ENCODE assay signal across 24 mouse cellular contexts in genomic region chr9:62998561-62998960, GRCm38 (mm10). TPM values are rescaled to one million over a fixed set of nuclear protein-coding genes. Genes with fewer than 3 reads are reported as not detected.
A peak's percentile ranks its signal among the peaks of the same experiment; 100 is the strongest.
DNase-seq lines count a peak whose midpoint lies in the region; ATAC-seq and TF ChIP-seq lines count a peak whose summit lies in the region.
"Had no signal": no experiment of that assay in that cellular context is flagged by ENCODE, and none has a peak within 500 bp of the region (broad histone marks: within the 10 kb centered on the region; RNA-seq: fewer than 3 reads in every experiment).

No protein-coding gene starts in this region.

- TF ChIP-seq POLR2A in bone marrow macrophage, adult 2 months (IDR thresholded peaks at IDR 0.05; ENCODE audit: borderline replicate concordance, low read depth, low read length), result no peak

- H3K36me3 ChIP-seq in kidney, postnatal 0 days (ENCODE audit: insufficient read depth, low read length), result no peaks in the 10 kb centered on the region
- H3K36me3 ChIP-seq: embryonic facial prominence, embryonic 12.5 days; limb, embryonic 13.5 days had no signal

- WGBS in kidney, postnatal 0 days, result 5% methylated on average over 3 of the region's 3 CpGs

- peak; percentile 15 to 46 for DNase-seq in adrenal gland, adult (ENCODE audit: inconsistent age in 2 of 2, low spot score in 1 of 2)
- DNase-seq in adrenal gland, adult 8-10 months, result no peak
- DNase-seq in gastrocnemius, postnatal 14 days, result peak; percentile 7
- no peak for DNase-seq in gastrocnemius, postnatal 4 days (ENCODE audit: low spot score in 2 of 2)
- peak; percentile 12 for DNase-seq in kidney, postnatal 0 days (ENCODE audit: low spot score)
- DNase-seq in kidney, postnatal 14 days, result no peak
- DNase-seq: cerebellum, adult 11 months; cerebellum, adult 9-10 months; embryo, embryonic 11 days; lung, embryonic 14.5 days; lung, postnatal 14 days; midbrain, embryonic 14.5 days; right cerebral cortex, postnatal 14 days; thymus, postnatal 14 days had no signal

- no peaks in the 10 kb centered on the region for H3K4me1 ChIP-seq in kidney, postnatal 0 days (replicated peaks; ENCODE audit: insufficient read depth, low read length)
- peaks cover 22% of the 10 kb centered on the region for H3K4me1 ChIP-seq in bone marrow macrophage, adult 2 months (ENCODE audit: control insufficient read depth, insufficient read depth, low read length)
- H3K4me1 ChIP-seq: embryonic facial prominence, embryonic 12.5 days; limb, embryonic 13.5 days had no signal

- H3K9me3 ChIP-seq in kidney, postnatal 0 days (replicated peaks; ENCODE audit: low read length), result no peaks in the 10 kb centered on the region
- H3K9me3 ChIP-seq: embryonic facial prominence, embryonic 12.5 days; limb, embryonic 13.5 days had no signal

- no peak overlapping the region for H3K27ac ChIP-seq in kidney, postnatal 0 days
- peak overlapping the region; percentile 65 for H3K27ac ChIP-seq in bone marrow macrophage, adult 2 months (ENCODE audit: insufficient read depth, low read depth, low read length)
- H3K27ac ChIP-seq: embryonic facial prominence, embryonic 12.5 days; heart, adult 2 months; hindbrain, embryonic 14.5 days; limb, embryonic 13.5 days; liver, embryonic 14.5 days had no signal

- no peak overlapping the region for H3K4me2 ChIP-seq in kidney, postnatal 0 days (ENCODE audit: low read length)
- H3K4me2 ChIP-seq: embryonic facial prominence, embryonic 12.5 days; hindbrain, embryonic 14.5 days; limb, embryonic 13.5 days; lung, embryonic 14.5 days had no signal

- ATAC-seq in kidney, postnatal 0 days (replicated peaks; ENCODE audit: low FRiP score, low read depth), result no peak
- ATAC-seq: activated CD4-positive, CD25-positive, alpha-beta regulatory T cell, adult 4 months; forebrain, embryonic 14.5 days; intestine, postnatal 0 days had no signal

- intact Hi-C loops in gastrocnemius, postnatal 14 days (cut with DNase I; ENCODE audit: low total_unique reads), result no loop called here

- no peak overlapping the region for H3K9ac ChIP-seq in kidney, postnatal 0 days (ENCODE audit: low read depth, low read length)
- H3K9ac ChIP-seq: embryonic facial prominence, embryonic 12.5 days; hindbrain, embryonic 14.5 days; limb, embryonic 13.5 days; liver, embryonic 14.5 days; lung, embryonic 14.5 days had no signal

- no peak overlapping the region for H3K4me3 ChIP-seq in kidney, postnatal 0 days (replicated peaks; ENCODE audit: low read depth, low read length)
- H3K4me3 ChIP-seq in bone marrow macrophage, adult 2 months (ENCODE audit: insufficient read depth, low read length), result no peak overlapping the region
- H3K4me3 ChIP-seq: embryonic facial prominence, embryonic 12.5 days; heart, adult 2 months; limb, embryonic 13.5 days had no signal

- TF ChIP-seq CTCF in kidney, postnatal 0 days (IDR thresholded peaks at IDR 0.05; ENCODE audit: low read depth), result no peak
- TF ChIP-seq CTCF in bone marrow macrophage, adult 2 months (IDR thresholded peaks at IDR 0.05; ENCODE audit: low read depth, low read length), result no peak

- H3K27me3 ChIP-seq in kidney, postnatal 0 days (ENCODE audit: insufficient read depth, low read length), result no peaks in the 10 kb centered on the region
- H3K27me3 ChIP-seq: CH12.LX; embryonic facial prominence, embryonic 12.5 days; limb, embryonic 13.5 days had no signal

RNA-seq across cellular contexts. Expression of gene Pias1, which starts 10.8 kb away (rescaled TPM):
- total RNA-seq in adrenal gland, adult 8-10 months (2022), result 10 to 100 TPM; 36.0 to 52.7 (median 44.3) TPM
- 10 to 100 TPM; 13.8 to 15.8 TPM for total RNA-seq in gastrocnemius, postnatal 14 days (2021)
- 10 to 100 TPM; 21.6 to 25.4 TPM for total RNA-seq in gastrocnemius, postnatal 4 days (2021)
- polyA plus RNA-seq in kidney, postnatal 0 days (2015; fragmentation: Nextera tagmentation; extraction: Ambion mirVana), result 48.6 and 51.5 TPM in 2 replicates
- polyA plus RNA-seq in bone marrow macrophage, adult 2 months (2012; ENCODE audit: insufficient read depth, insufficient read length, missing spikeins), result 61.8 and 75.3 TPM in 2 replicates

Comparison
In these comparisons a context has a peak if more than half of its experiments do, and no peak if none do; other contexts are left out.
1. DNase-seq: peak in adrenal gland, adult (2 of 2), gastrocnemius, postnatal 14 days (single experiment) and kidney, postnatal 0 days (single experiment); none in adrenal gland, adult 8-10 months (single experiment), gastrocnemius, postnatal 4 days (0 of 2) and kidney, postnatal 14 days (single experiment).